Comparison of ENCODE assay signal across 14 mouse cellular contexts in the genomic region with DNA sequence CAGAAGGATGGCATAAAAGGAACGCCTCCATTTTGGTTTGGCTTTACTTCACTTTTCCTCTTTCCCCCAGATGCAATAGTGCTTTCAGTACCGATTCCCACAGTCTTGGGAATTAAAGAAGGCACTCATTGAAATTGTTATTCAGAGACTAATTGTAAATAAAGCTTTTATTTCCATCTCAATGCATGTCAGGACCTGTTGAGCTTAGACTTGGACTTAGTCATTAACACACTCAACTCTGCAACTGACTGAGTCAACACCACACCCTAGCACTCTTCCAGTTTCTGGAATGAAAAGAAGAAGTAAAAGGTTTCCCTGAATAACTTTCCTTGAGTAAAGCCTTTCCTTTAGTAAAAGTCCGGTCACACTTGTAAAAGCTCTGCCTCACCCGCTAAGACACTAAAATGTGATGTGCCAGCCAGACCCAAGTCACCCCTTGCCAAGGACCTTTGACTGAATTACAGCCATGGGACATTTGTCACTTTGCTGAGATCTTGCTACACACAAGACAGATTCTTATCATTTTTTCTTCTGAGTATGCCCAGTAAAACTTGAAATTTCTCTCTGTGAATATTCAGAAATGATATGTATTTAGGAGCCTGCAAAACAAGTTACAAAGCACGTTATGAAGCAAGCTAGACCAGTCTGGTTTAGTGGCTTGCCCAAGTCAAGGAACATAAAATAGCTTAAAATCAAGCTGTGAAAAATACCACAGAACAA.
DNase-seq lines count a peak whose midpoint lies in the region; ATAC-seq lines count a peak whose summit lies in the region.
"Had no signal": no experiment of that assay in that cellular context is flagged by ENCODE, and none has a peak within 500 bp of the region (broad histone marks: within the 10 kb centered on the region; RNA-seq: fewer than 3 reads in every experiment).

No protein-coding gene starts in this region.

- H3K9me3 ChIP-seq in embryonic facial prominence, embryonic 15.5 days (replicated peaks): no peaks in the 10 kb centered on the region
- H3K9me3 ChIP-seq: forebrain, embryonic 10.5 days; neural tube, embryonic 13.5 days had no signal

- H3K27me3 ChIP-seq in embryonic facial prominence, embryonic 15.5 days: no peaks in the 10 kb centered on the region
- H3K27me3 ChIP-seq: neural tube, embryonic 13.5 days had no signal

- ATAC-seq in embryonic facial prominence, embryonic 15.5 days (ENCODE audit: insufficient number of reproducible peaks, low FRiP score, low TSS enrichment, low read depth): no peak
- ATAC-seq: liver, postnatal 0 days; midbrain, embryonic 16.5 days had no signal

- 0 out of 2 replicates have a peak overlapping the region, but pooled peaks have one; percentile 49 for H3K27ac ChIP-seq in embryonic facial prominence, embryonic 15.5 days (replicated peaks)
- H3K27ac ChIP-seq: forebrain, embryonic 10.5 days; neural tube, embryonic 13.5 days had no signal

- no peaks in the 10 kb centered on the region for H3K36me3 ChIP-seq in embryonic facial prominence, embryonic 15.5 days
- H3K36me3 ChIP-seq: forebrain, embryonic 10.5 days; neural tube, embryonic 13.5 days had no signal

- no peak overlapping the region for H3K9ac ChIP-seq in embryonic facial prominence, embryonic 15.5 days
- H3K9ac ChIP-seq: liver, postnatal 0 days; neural tube, embryonic 13.5 days had no signal

- no peak overlapping the region for H3K4me3 ChIP-seq in embryonic facial prominence, embryonic 15.5 days (replicated peaks)
- H3K4me3 ChIP-seq: forebrain, embryonic 10.5 days; neural tube, embryonic 13.5 days had no signal

- WGBS in embryonic facial prominence, embryonic 15.5 days: 76% methylated on average over 5 of the region's 5 CpGs

- DNase-seq in urinary bladder, adult 18-20 months (ENCODE audit: low spot score in 2 of 2): peak; percentile 23 to 29
- no peak for DNase-seq in urinary bladder, postnatal 10 days (ENCODE audit: low spot score)
- peak; percentile 3 for DNase-seq in lung, postnatal 36 days
- DNase-seq in retina, postnatal 1 day: no peak
- DNase-seq in cerebellum, adult 11-12 months: no peak
- no peak for DNase-seq in thymus, postnatal 14 days
- DNase-seq: heart, postnatal 4 days; kidney, postnatal 10 days; liver, postnatal 0 days; thymus, postnatal 25 days had no signal

- H3K4me1 ChIP-seq in embryonic facial prominence, embryonic 15.5 days: no peaks in the 10 kb centered on the region
- H3K4me1 ChIP-seq: forebrain, embryonic 10.5 days; neural tube, embryonic 13.5 days had no signal

- no peak overlapping the region for H3K4me2 ChIP-seq in embryonic facial prominence, embryonic 15.5 days (replicated peaks)
- H3K4me2 ChIP-seq: neural tube, embryonic 13.5 days had no signal

Comparison
In these comparisons a context has a peak if more than half of its experiments do, and no peak if none do; other contexts are left out.
1. DNase-seq: peak in urinary bladder, adult 18-20 months (2 of 2) and lung, postnatal 36 days (single experiment); none in urinary bladder, postnatal 10 days (single experiment), retina, postnatal 1 day (single experiment), cerebellum, adult 11-12 months (single experiment) and thymus, postnatal 14 days (single experiment).